Mouse (Mus musculus): ENCODE data around the gene Mei1. TPM values are rescaled to one million over a fixed set of nuclear protein-coding genes. Genes with fewer than 3 reads are reported as not detected.

Mei1 gene
- polyA plus RNA-seq, 1 experiment = not detected

- H3K27ac ChIP-seq (ENCODE audit: control insufficient read depth, insufficient read depth, low read depth, low read length, poor library complexity) = no peak overlapping the region
- peak; percentile 91 for TF ChIP-seq CTCF (IDR thresholded peaks at IDR 0.05; ENCODE audit: control insufficient read depth, insufficient read depth, low read length)
- no peak for TF ChIP-seq POLR2A (IDR thresholded peaks at IDR 0.05; ENCODE audit: borderline replicate concordance, control insufficient read depth, low read depth, low read length)
- 96% methylated on average over 1 of the region's 1 CpGs for WGBS
These were observed 29.1 kb upstream of the Mei1 start for GRCm38 (mm10) chr15:82040650-82041049.

DNA sequence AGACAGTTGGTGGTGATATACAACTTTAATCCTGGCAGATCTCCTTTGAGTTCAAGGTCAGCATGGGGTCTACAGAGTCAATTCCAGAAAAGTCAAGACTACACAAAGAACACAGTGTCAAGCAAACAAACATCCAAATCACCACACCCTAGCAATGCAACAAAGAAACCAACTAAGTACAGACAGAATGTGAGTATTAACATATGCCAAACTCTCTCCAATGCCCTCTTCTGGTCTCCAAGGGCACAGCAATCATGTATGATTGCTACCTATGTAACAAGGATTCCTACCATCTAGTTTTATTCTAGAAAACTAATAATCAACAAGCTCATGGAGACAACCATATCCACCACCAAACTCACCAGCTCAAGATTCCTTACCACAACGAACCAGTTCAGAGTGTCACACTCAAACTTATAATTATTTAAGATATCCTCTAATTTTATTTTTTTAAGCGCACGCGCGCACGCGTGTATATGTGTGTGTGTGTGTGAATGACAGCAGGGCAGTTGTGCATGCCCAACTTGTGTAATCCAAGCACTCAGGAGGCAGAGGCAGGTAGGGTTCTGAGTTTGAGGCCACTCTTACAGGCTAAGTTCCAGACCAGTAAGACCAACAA is 25.5 kb upstream of the Mei1 start:
- Histone ChIP-seq H3K27ac (ENCODE audit: control insufficient read depth, insufficient read depth, low read depth, low read length, poor library complexity) (no peak overlapping the region), H3K4me3 (replicated peaks; ENCODE audit: control insufficient read depth, low read depth, low read length) (no peak overlapping the region), H3K4me1 (ENCODE audit: control insufficient read depth, insufficient read depth, low read length) (no peaks in the 10 kb centered on the region; the same call in 1 of the 2 replicates)
- WGBS = 94% methylated on average over 7 of the region's 7 CpGs
- TF ChIP-seq POLR2A (IDR thresholded peaks at IDR 0.05; ENCODE audit: borderline replicate concordance, control insufficient read depth, low read depth, low read length) = no peak
- TF ChIP-seq CTCF (IDR thresholded peaks at IDR 0.05; ENCODE audit: control insufficient read depth, insufficient read depth, low read length) = no peak

More at GRCm38 (mm10) chr15:82040650-82041049, 29.1 kb upstream of the Mei1 start:
- Histone ChIP-seq H3K4me1 (ENCODE audit: control insufficient read depth, insufficient read depth, low read length) (no peaks in the 10 kb centered on the region), H3K4me3 (replicated peaks; ENCODE audit: control insufficient read depth, low read depth, low read length) (no peak overlapping the region)

DNA sequence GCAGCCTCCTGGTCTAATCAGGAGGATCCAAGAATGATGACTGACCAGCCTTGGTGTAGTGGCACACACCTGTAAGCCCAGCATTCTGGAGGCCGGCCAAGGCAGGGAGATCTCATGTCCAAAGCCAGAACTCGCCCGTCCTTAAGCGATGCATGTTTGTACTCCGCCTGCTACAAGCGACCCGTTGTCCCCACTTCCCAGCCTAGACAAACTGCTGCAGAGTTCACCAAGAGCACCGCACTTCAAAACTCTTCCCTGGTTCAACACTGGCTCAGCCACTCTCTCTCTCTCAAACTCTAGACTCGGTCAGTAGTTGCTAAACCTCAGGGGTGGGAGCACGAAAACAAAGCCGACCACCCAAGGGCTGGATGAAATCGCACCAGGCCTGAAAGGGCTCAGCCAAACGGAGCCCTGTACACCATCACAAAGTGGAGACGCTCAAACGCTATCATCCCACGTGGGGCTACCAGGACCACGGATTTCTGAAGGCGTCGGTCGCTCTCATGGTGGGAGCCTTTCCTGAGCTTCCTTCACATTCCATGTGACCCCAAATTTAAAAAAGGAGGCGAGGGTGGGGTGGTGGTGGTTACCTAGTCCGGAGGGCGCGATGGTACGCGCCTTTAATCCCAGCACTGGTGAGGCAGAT is 23.4 kb upstream of the Mei1 start:
- TF ChIP-seq CTCF (IDR thresholded peaks at IDR 0.05; ENCODE audit: control insufficient read depth, insufficient read depth, low read length) (no peak), POLR2A (IDR thresholded peaks at IDR 0.05; ENCODE audit: borderline replicate concordance, control insufficient read depth, low read depth, low read length) (no peak)
- Histone ChIP-seq H3K27ac (ENCODE audit: control insufficient read depth, insufficient read depth, low read depth, low read length, poor library complexity) (peak overlapping the region; percentile 24; the same call in 1 of the 2 replicates), H3K4me1 (ENCODE audit: control insufficient read depth, insufficient read depth, low read length) (no peaks in the 10 kb centered on the region; the same call in 1 of the 2 replicates), H3K4me3 (replicated peaks; ENCODE audit: control insufficient read depth, low read depth, low read length) (peak overlapping the region; percentile 88)
- WGBS = 1% methylated on average over 26 of the region's 26 CpGs

DNA sequence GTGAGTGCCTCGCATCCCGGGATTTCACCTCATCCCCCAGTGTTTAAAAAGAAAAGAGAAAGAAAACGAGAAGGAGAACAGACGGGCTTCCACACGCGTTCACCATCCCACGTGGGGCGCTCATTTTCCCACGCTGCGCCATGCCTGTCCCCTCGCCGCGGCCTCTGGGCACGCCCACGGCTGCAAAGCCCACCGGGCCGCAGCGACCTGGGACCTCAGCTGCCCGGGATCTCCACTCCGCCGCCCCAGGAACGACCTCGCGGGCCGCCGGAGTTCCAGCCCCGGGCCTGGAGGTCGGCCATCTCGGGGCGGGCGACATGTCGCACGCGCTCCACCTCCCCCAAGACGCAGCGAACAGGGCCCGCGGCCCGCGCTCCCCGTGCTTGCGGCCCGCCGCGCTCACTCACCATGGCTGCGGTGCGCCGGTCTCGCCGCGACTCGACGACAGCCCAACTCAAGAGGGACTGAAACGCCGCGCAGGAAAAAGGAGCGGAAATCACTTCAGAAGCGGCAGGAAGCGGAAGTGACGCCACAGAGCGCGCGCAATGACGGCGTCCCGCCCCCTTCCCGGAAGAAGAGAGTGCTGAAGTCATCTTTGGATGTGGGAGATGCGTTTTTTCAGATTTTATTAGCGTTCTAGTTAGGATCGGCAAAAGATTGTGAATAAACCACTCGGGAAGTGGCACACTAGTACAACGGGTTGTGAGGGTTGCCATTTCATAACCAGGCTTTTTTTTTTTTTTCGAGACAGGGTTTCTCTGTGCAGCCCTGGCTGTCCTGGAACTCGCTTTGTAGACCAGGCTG is 22.5 kb upstream of the Mei1 start, which contains the start of gene Snu13:
Gene Snu13 (minus strand): TSS at position 519 of the 804 bp plus-strand sequence.
- Histone ChIP-seq H3K4me3 (replicated peaks; ENCODE audit: control insufficient read depth, low read depth, low read length) (peak within 1 kb of the TSS; percentile 88), H3K27ac (ENCODE audit: control insufficient read depth, insufficient read depth, low read depth, low read length, poor library complexity) (peak within 1 kb of the TSS; percentile 92), H3K4me1 (ENCODE audit: control insufficient read depth, insufficient read depth, low read length) (no peaks in the 10 kb centered on the region; the same call in 1 of the 2 replicates)
- WGBS = under 1% methylated on average over 74 of the region's 74 CpGs
- TF ChIP-seq CTCF (IDR thresholded peaks at IDR 0.05; ENCODE audit: control insufficient read depth, insufficient read depth, low read length) = no peak
- peak; percentile 69; the same call in 1 of the 2 replicates for TF ChIP-seq POLR2A (IDR thresholded peaks at IDR 0.05; ENCODE audit: borderline replicate concordance, control insufficient read depth, low read depth, low read length)

GRCm38 (mm10) chr15:82052544-82052943 is 17.3 kb upstream of the Mei1 start:
- Histone ChIP-seq H3K4me3 (replicated peaks; ENCODE audit: control insufficient read depth, low read depth, low read length) (no peak overlapping the region), H3K4me1 (ENCODE audit: control insufficient read depth, insufficient read depth, low read length) (no peaks in the 10 kb centered on the region), H3K27ac (ENCODE audit: control insufficient read depth, insufficient read depth, low read depth, low read length, poor library complexity) (no peak overlapping the region)
- WGBS = 58% methylated on average over 5 of the region's 5 CpGs
- no peak for TF ChIP-seq CTCF (IDR thresholded peaks at IDR 0.05; ENCODE audit: control insufficient read depth, insufficient read depth, low read length)

DNA sequence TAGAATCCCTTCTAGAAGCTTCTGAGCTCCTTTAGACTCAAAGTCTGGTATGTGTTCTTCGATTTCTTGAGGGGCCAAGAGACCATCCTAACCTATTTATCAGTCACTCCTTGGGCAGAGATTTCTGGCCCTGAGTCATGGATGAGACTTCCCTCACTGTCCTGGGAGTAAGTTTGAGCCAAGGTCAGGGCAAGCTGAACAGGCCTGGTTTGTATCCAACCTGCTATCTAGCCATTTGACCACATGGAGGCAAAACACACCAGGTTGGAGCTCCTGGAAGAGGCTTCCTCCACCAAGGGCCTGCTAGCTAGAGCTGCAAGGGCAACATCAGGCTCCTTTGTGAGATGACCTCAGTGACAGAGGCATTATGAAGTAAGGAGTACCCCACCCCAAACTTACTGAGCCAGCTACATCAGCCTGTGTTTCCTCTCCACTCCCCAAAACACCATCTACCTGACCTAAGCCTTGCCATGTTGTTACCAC is 11.0 kb upstream of the Mei1 start, which contains the start of gene 4930407I10Rik:
Gene 4930407I10Rik (plus strand): TSS at position 433 of the 483 bp plus-strand sequence.
- no peaks in the 10 kb centered on the region for H3K4me1 ChIP-seq (ENCODE audit: control insufficient read depth, insufficient read depth, low read length)
- 54% methylated on average over 1 of the region's 1 CpGs for WGBS
- TF ChIP-seq POLR2A (IDR thresholded peaks at IDR 0.05; ENCODE audit: borderline replicate concordance, control insufficient read depth, low read depth, low read length) = no peak
- no peak for TF ChIP-seq CTCF (IDR thresholded peaks at IDR 0.05; ENCODE audit: control insufficient read depth, insufficient read depth, low read length)
- no peak within 1 kb of the TSS for H3K4me3 ChIP-seq (replicated peaks; ENCODE audit: control insufficient read depth, low read depth, low read length)
- H3K27ac ChIP-seq (ENCODE audit: control insufficient read depth, insufficient read depth, low read depth, low read length, poor library complexity) = no peak within 1 kb of the TSS

DNA sequence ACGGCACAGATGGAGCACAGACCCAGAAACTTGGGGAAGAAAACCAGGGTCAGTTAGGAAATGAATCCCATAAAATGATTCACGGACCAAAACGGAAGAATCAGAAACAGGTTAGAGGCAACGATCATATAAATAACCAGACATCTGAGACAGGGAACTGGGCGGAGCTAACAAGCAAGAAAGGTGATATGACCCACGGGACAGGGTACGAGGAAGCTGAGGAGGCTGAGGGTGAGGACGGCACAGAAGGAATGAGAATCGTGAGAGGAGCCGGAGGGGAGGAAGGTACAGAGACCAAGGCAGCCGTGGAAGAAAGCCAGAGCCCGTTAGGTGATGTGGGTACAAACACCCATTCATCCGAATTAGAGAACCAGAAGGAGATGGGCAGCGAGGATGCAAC is 5.9 kb upstream of the Mei1 start:
- 63% methylated on average over 14 of the region's 14 CpGs for WGBS
- Histone ChIP-seq H3K27ac (ENCODE audit: control insufficient read depth, insufficient read depth, low read depth, low read length, poor library complexity) (no peak overlapping the region), H3K4me1 (ENCODE audit: control insufficient read depth, insufficient read depth, low read length) (no peaks in the 10 kb centered on the region), H3K4me3 (replicated peaks; ENCODE audit: control insufficient read depth, low read depth, low read length) (no peak overlapping the region)
- no peak for TF ChIP-seq POLR2A (IDR thresholded peaks at IDR 0.05; ENCODE audit: borderline replicate concordance, control insufficient read depth, low read depth, low read length)
- TF ChIP-seq CTCF (IDR thresholded peaks at IDR 0.05; ENCODE audit: control insufficient read depth, insufficient read depth, low read length) = no peak

DNA sequence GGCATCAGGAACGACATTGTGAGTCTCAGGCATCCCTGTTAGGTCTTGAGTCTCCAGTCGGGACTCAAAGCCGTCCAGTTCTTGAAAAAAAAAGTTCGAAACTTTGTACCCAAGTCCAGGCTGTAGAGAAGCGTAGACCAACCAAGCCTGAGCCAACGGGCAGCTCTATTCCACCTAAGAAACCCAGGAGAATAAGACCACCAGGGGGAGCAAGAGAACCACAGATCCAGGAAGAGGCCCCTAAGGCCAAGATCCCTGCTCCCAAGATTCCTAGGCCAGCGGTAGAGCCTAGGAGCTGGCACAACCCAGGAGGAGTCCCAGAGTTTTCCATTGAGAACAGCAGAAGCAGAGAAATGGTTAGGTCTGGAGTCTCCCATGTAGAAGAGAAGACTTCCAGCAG is 4.3 kb upstream of the Mei1 start:
- 15% methylated on average over 7 of the region's 7 CpGs for WGBS
- Histone ChIP-seq H3K27ac (ENCODE audit: control insufficient read depth, insufficient read depth, low read depth, low read length, poor library complexity) (no peak overlapping the region), H3K4me3 (replicated peaks; ENCODE audit: control insufficient read depth, low read depth, low read length) (no peak overlapping the region), H3K4me1 (ENCODE audit: control insufficient read depth, insufficient read depth, low read length) (no peaks in the 10 kb centered on the region)
- TF ChIP-seq CTCF (IDR thresholded peaks at IDR 0.05; ENCODE audit: control insufficient read depth, insufficient read depth, low read length) (peak; percentile 59), POLR2A (IDR thresholded peaks at IDR 0.05; ENCODE audit: borderline replicate concordance, control insufficient read depth, low read depth, low read length) (no peak)

Data from bone marrow, adult 2 months (tissue).